Mouse (Mus musculus) urinary bladder, postnatal 10 days (tissue): ENCODE data around the gene Ncoa5.

ENCODE experiments used
- DNase-seq: peaks from one replicate; pipeline ENCODE4 v3.0.0; 2022; ENCODE audit warnings: low spot score

Gene Ncoa5

DNA sequence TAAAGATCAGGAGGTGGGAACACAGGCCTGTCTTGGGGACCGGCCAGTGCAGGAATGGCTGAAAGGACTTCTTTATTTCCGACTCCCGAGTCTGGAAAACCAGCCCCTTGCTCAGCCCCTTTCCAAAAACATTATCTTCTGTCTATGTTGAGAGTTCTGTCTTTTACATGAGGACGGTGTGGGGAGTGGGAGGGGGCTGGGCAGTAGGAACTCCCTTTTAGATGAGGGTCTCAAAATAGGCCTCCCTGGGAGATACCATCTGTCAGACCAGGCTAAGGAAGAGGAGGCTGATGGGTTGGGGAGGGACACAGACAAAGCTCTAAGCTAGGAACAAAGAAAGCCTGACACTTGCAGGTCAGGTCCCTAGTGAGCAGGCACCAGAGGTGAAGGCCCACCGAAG is 14.4 kb upstream of the Ncoa5 start:
- DNase-seq: no peak

DNA sequence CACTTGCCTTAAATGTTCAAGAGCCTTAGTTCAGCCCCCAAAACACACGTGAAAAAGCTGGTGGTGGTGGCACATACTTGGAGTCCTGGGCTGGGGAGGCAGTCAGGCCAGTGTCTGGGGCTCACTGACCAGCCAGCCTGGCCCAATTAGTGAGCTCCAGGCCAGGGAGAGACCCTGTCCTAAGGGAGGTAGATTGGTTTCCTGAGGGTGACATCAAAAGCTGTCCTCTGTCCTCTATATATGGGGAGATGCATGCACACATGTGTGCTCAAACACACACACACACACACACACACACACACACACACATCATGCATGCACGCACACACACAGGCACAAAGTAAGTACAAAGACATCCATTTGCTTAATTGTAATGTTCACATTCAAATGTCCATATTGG is 9.1 kb upstream of the Ncoa5 start:
- DNase-seq: no peak

GRCm38 (mm10) chr2:165043090-165043636 is 8.5 kb upstream of the Ncoa5 start:
- no peak for DNase-seq

- DNase-seq: no peak
Observed at GRCm38 (mm10) chr2:165042126-165042525, 7.5 kb upstream of the Ncoa5 start.

- no peak for DNase-seq
Observed at GRCm38 (mm10) chr2:165037415-165037814, 2.7 kb upstream of the Ncoa5 start.

- DNase-seq: no peak
Observed at GRCm38 (mm10) chr2:165035058-165035431, 378 bp upstream of the Ncoa5 start.

- DNase-seq: no peak
Observed at GRCm38 (mm10) chr2:165033306-165033705, 1.4 kb downstream of the Ncoa5 start.

GRCm38 (mm10) chr2:165032533-165032932 is 2.1 kb downstream of the Ncoa5 start:
- no peak for DNase-seq

- no peak for DNase-seq
Observed at GRCm38 (mm10) chr2:165027163-165027562, 7.5 kb downstream of the Ncoa5 start.

GRCm38 (mm10) chr2:165020490-165020889 is 14.2 kb downstream of the Ncoa5 start:
- no peak for DNase-seq

DNA sequence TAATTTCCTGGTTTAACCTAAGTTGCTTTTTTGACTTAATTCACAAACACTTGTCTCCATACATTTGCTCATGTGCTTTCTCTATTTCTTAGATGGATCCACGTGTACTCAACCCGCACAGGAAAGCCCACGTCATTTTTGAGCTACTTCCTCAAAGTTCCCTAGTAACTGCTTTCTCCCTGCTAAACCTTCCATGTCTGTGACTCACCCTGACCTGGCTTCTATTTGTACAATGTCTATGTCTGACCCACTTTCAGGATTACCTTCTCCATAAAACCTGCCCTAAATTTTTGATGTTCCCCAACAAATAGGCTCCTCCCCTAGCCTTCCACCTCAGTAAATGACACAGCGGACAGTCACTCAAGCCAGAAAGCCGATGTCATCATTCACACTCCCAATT is 19.7 kb downstream of the Ncoa5 start:
- no peak for DNase-seq

GRCm38 (mm10) chr2:165010351-165010750 is 24.3 kb downstream of the Ncoa5 start:
- DNase-seq: no peak

DNA sequence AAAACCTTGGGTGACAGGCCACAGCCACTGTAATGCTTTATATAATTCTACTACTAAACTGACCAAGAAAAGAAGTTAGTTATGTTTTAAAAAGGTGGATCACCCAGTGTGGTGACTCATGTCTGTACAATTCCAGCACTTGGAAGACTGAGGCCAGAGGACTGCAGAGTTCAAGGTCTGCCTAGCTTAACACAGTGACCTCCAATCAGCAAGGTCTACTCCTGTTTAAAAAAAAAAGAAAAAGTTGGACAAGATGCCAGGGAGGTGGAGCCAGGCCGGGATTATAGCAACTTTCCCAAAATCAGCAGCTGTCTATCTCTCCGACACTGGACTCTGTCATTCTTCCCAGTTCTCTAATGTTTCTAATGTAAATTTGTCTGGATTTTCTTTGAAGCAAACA is 25.1 kb downstream of the Ncoa5 start:
- no peak for DNase-seq

- DNase-seq: no peak
Observed at GRCm38 (mm10) chr2:165009161-165009560, 25.5 kb downstream of the Ncoa5 start.

GRCm38 (mm10) chr2:165007986-165008385 is 26.7 kb downstream of the Ncoa5 start:
- no peak for DNase-seq

- DNase-seq: no peak
Observed at GRCm38 (mm10) chr2:165006813-165007212, 27.9 kb downstream of the Ncoa5 start.

DNA sequence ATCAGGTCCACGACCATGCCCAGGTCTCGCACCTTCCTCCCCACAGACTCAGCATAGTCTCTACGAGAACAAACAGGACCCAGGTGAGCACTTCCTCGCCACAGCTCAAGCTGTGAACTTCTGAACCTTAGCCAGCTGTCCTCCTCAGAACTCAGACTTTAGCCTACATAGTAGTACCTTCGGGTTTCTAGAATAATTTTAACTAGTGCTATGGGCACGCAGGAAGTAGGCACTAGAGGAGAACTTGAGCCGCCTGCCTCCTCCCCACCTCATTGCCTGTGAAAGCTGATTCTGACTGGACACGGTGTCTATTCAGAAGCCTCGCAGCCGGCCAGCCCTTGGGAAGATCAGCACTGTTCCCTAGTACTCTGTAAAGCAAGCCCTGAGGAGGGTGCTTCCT is 30.4 kb downstream of the Ncoa5 start:
- no peak for DNase-seq

DNA sequence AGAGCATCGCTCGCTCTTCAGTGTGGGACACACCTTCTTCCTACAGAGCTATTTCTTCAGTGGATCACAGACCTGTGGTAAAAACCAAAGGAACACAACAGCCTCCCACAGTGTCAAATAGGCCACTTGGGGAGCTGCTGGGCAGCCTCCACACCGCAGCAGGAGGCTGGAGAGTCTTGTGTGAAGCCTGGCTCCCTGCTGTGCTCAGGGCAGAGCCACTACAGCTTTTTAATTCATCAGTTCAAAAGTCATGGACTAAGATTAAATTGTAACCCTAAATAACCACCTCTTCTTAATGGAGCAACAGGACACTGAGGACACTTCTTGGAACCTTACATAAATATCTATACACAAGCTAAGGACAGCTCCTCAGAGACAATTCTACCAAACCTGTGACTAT is 31.6 kb downstream of the Ncoa5 start:
- DNase-seq: no peak

GRCm38 (mm10) chr2:165001958-165002357 is 32.7 kb downstream of the Ncoa5 start:
- DNase-seq: no peak

DNA sequence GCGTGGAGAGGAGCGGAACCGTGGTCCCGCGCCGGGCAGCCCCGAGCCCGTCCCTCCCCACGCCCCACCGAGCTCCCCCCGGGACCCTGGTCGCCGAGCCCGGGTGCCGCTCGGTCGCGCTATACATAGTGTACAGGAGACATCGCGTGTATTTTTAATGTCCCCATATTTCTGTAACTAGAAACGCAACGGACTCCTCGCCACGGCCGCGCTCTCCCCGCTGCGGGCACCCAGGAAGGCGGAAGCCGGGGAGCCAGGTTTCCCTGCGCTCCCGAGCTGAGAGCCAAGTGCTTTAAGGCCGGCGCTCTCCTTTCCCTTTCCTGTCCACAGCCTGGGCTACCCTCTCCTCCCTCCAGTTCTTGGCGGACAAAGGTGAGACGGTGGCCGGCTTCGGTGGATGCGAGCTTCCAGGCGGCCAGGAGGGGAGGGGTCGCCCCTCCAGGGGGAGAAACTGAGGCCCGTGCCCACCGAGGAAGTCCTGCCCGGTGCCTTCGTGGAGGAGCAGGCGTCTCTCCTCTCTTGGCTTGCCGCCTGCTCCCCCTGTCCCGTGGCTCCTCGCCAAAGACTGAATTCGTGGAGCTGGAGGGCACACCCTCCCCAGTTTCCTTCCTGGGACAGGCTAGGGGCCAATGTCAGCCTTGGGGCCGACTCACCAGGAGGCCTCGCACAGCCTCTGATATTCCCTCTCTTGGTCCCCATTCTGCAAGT is 36.8 kb downstream of the Ncoa5 start:
- DNase-seq: no peak

- no peak for DNase-seq
Observed at GRCm38 (mm10) chr2:164996848-164997720, 37.6 kb downstream of the Ncoa5 start.

GRCm38 (mm10) chr2:164995976-164996375 is 38.7 kb downstream of the Ncoa5 start:
- no peak for DNase-seq
